In genomic region chr12:70110375-70111116, GRCm38 (mm10) we compare ENCODE assay signal across 8 mouse cellular contexts. TPM values are rescaled to one million over a fixed set of nuclear protein-coding genes. Genes with fewer than 3 reads are reported as not detected.
DNase-seq lines count a peak whose midpoint lies in the region; ATAC-seq lines count a peak whose summit lies in the region.

No protein-coding gene starts in this region.

- H3K36me3 ChIP-seq in kidney, embryonic 14.5 days (ENCODE audit: control insufficient read depth, insufficient read depth, low read length) = no peaks in the 10 kb centered on the region
- H3K36me3 ChIP-seq in forebrain, embryonic 12.5 days (replicated peaks) = no peaks in the 10 kb centered on the region

- peak overlapping the region; percentile 99 for H3K4me2 ChIP-seq in kidney, embryonic 14.5 days (replicated peaks; ENCODE audit: low read depth, low read length)
- H3K4me2 ChIP-seq in forebrain, embryonic 12.5 days = peak overlapping the region; percentile 96

- WGBS in kidney, embryonic 14.5 days = 10% methylated on average over 23 of the region's 23 CpGs
- WGBS in forebrain, embryonic 12.5 days = 13% methylated on average over 23 of the region's 23 CpGs

- no peak for DNase-seq in kidney, adult 9 months
- peak; percentile 6 for DNase-seq in ES-CJ7 (ENCODE audit: low read depth, low spot score)
- DNase-seq in left cerebral cortex, postnatal 14 days (ENCODE audit: low spot score in 2 of 2) = peak; percentile 49 to 61
- DNase-seq in neural tube, embryonic 10.5 days (ENCODE audit: extremely low spot score, low spot score) = peak; percentile 35
- DNase-seq in cerebellum, postnatal 14 days = no peak
- no peak for DNase-seq in lung, postnatal 14 days

- H3K4me1 ChIP-seq in kidney, embryonic 14.5 days (ENCODE audit: control insufficient read depth, insufficient read depth, low read length) = peaks cover 22% of the 10 kb centered on the region
- peaks cover 46% of the 10 kb centered on the region for H3K4me1 ChIP-seq in forebrain, embryonic 12.5 days

- peak overlapping the region; percentile 78 for H3K4me3 ChIP-seq in kidney, embryonic 14.5 days (ENCODE audit: low read length)
- H3K4me3 ChIP-seq in forebrain, embryonic 12.5 days (replicated peaks) = peak overlapping the region; percentile 83

- peak overlapping the region; percentile 90 for H3K9ac ChIP-seq in kidney, embryonic 14.5 days (ENCODE audit: low read depth, low read length)
- peak overlapping the region; percentile 87 for H3K9ac ChIP-seq in forebrain, embryonic 12.5 days

- no peaks in the 10 kb centered on the region for H3K27me3 ChIP-seq in kidney, embryonic 14.5 days (ENCODE audit: control insufficient read depth, insufficient read depth, low read length)
- H3K27me3 ChIP-seq in forebrain, embryonic 12.5 days = peaks cover 50% of the 10 kb centered on the region

- no peak for ATAC-seq in kidney, embryonic 14.5 days (ENCODE audit: low FRiP score, low TSS enrichment)
- no peak for ATAC-seq in forebrain, embryonic 12.5 days (ENCODE audit: low FRiP score)

- intact Hi-C loops in left cerebral cortex, postnatal 14 days (cut with DNase I) = loop anchor here (5.0 kb wide), 1 partner anchor 33 kb away; no protein-coding TSS in a partner anchor

- H3K27ac ChIP-seq in kidney, embryonic 14.5 days (ENCODE audit: low read depth, low read length) = peak overlapping the region; percentile 83; the same call in 1 of the 2 replicates
- H3K27ac ChIP-seq in forebrain, embryonic 12.5 days = peak overlapping the region; percentile 87; the same call in 1 of the 2 replicates

- no peaks in the 10 kb centered on the region for H3K9me3 ChIP-seq in kidney, embryonic 14.5 days (ENCODE audit: control insufficient read depth, low read length)
- no peaks in the 10 kb centered on the region for H3K9me3 ChIP-seq in forebrain, embryonic 12.5 days

RNA-seq across cellular contexts. Expression of gene Nin, which starts 3.0 kb away (rescaled TPM):
- 10.8 and 20.3 TPM in 2 replicates for polyA plus RNA-seq in kidney, embryonic 14.5 days (2014; fragmentation: Nextera tagmentation; extraction: Ambion mirVana)
- polyA plus RNA-seq in forebrain, embryonic 12.5 days (2016; fragmentation: Nextera tagmentation; extraction: Ambion mirVana) = 12.7 and 15.5 TPM in 2 replicates
- 10 to 100 TPM; 44.5 to 53.7 TPM for total RNA-seq in left cerebral cortex, postnatal 14 days (2021)

RNA-seq across cellular contexts. Expression of gene Abhd12b, which starts 43.4 kb away (rescaled TPM):
- polyA plus RNA-seq in kidney, embryonic 14.5 days (2014; fragmentation: Nextera tagmentation; extraction: Ambion mirVana) = not detected in 2 replicates
- polyA plus RNA-seq in forebrain, embryonic 12.5 days (2016; fragmentation: Nextera tagmentation; extraction: Ambion mirVana) = not detected in 2 replicates
- not detected for total RNA-seq in left cerebral cortex, postnatal 14 days (2021)

Comparison
In these comparisons a context has a peak if more than half of its experiments do, and no peak if none do; other contexts are left out.
1. DNase-seq: peak in ES-CJ7 (single experiment), left cerebral cortex, postnatal 14 days (2 of 2) and neural tube, embryonic 10.5 days (single experiment); none in kidney, adult 9 months (single experiment), cerebellum, postnatal 14 days (0 of 2) and lung, postnatal 14 days (single experiment).